12 mouse cellular contexts compared by ENCODE assay signal in genomic region chr5:128579047-128579650, GRCm38 (mm10). TPM values are rescaled to one million over a fixed set of nuclear protein-coding genes. Genes with fewer than 3 reads are reported as not detected.
DNase-seq lines count a peak whose midpoint lies in the region; ATAC-seq and TF ChIP-seq lines count a peak whose summit lies in the region.
"Had no signal": no experiment of that assay in that cellular context is flagged by ENCODE, and none has a peak within 500 bp of the region (broad histone marks: within the 10 kb centered on the region; RNA-seq: fewer than 3 reads in every experiment).

No protein-coding gene starts in this region.

- TF ChIP-seq POLR2A in liver, adult 2 months (IDR thresholded peaks at IDR 0.05; ENCODE audit: extremely low read depth, insufficient read depth, low read length), result no peak

- DNase-seq in liver, adult 2 months (ENCODE audit: extremely low read depth, low read depth, low spot score), result peak; percentile 12
- DNase-seq in adrenal gland, adult 8-10 months, result peak; percentile 41
- DNase-seq in lung, postnatal 0 days (ENCODE audit: low spot score), result peak; percentile 79
- peak; percentile 89 for DNase-seq in urinary bladder, postnatal 14 days (ENCODE audit: low spot score)
- no peak for DNase-seq in cerebellum, adult 9-10 months
- DNase-seq in right cerebral cortex, postnatal 25 days, result no peak
- DNase-seq: cerebellum, adult 9-11 months; heart, postnatal 36 days had no signal

- H3K4me2 ChIP-seq in liver, embryonic 12.5 days, result no peak overlapping the region
- H3K4me2 ChIP-seq in lung, postnatal 0 days (replicated peaks; ENCODE audit: low read depth, low read length), result peak overlapping the region; percentile 14; the same call in 1 of the 2 replicates
- H3K4me2 ChIP-seq in kidney, embryonic 15.5 days, result no peak overlapping the region
- H3K4me2 ChIP-seq: limb, embryonic 13.5 days; midbrain, embryonic 12.5 days had no signal

- peaks cover 2% of the 10 kb centered on the region; the same call in 1 of the 2 replicates for H3K4me1 ChIP-seq in liver, adult 2 months (ENCODE audit: control insufficient read depth, insufficient read depth, low read length)
- no peaks in the 10 kb centered on the region; the same call in 1 of the 2 replicates for H3K4me1 ChIP-seq in liver, embryonic 12.5 days
- H3K4me1 ChIP-seq in lung, postnatal 0 days (ENCODE audit: insufficient read depth, low read depth, low read length), result no peaks in the 10 kb centered on the region
- peaks cover 8% of the 10 kb centered on the region for H3K4me1 ChIP-seq in kidney, embryonic 15.5 days

- H3K4me3 ChIP-seq in liver, adult 2 months (ENCODE audit: insufficient read depth, low read depth, low read length), result no peak overlapping the region
- no peak overlapping the region for H3K4me3 ChIP-seq in liver, embryonic 12.5 days
- H3K4me3 ChIP-seq in lung, postnatal 0 days (ENCODE audit: low read depth, low read length), result no peak overlapping the region
- no peak overlapping the region for H3K4me3 ChIP-seq in kidney, embryonic 15.5 days (replicated peaks)
- H3K4me3 ChIP-seq: limb, embryonic 13.5 days; midbrain, embryonic 12.5 days had no signal

- H3K9me3 ChIP-seq in liver, embryonic 12.5 days (replicated peaks), result no peaks in the 10 kb centered on the region
- H3K9me3 ChIP-seq in lung, postnatal 0 days (ENCODE audit: low read length), result no peaks in the 10 kb centered on the region
- no peaks in the 10 kb centered on the region for H3K9me3 ChIP-seq in kidney, embryonic 15.5 days (replicated peaks)
- H3K9me3 ChIP-seq: limb, embryonic 13.5 days; midbrain, embryonic 12.5 days had no signal

- no peaks in the 10 kb centered on the region for H3K36me3 ChIP-seq in liver, adult 2 months (ENCODE audit: control insufficient read depth, insufficient read depth, low read length)
- no peaks in the 10 kb centered on the region for H3K36me3 ChIP-seq in liver, embryonic 12.5 days
- no peaks in the 10 kb centered on the region for H3K36me3 ChIP-seq in lung, postnatal 0 days (ENCODE audit: insufficient read depth, low read length)
- H3K36me3 ChIP-seq in kidney, embryonic 15.5 days, result no peaks in the 10 kb centered on the region
- H3K36me3 ChIP-seq: limb, embryonic 13.5 days had no signal

- no peak overlapping the region for H3K9ac ChIP-seq in liver, adult 2 months (ENCODE audit: low read depth, low read length)
- no peak overlapping the region for H3K9ac ChIP-seq in liver, embryonic 12.5 days
- H3K9ac ChIP-seq in lung, postnatal 0 days (replicated peaks; ENCODE audit: low read depth), result no peak overlapping the region
- no peak overlapping the region for H3K9ac ChIP-seq in kidney, embryonic 15.5 days
- H3K9ac ChIP-seq: limb, embryonic 13.5 days; midbrain, embryonic 12.5 days had no signal

- no peaks in the 10 kb centered on the region for H3K27me3 ChIP-seq in liver, adult 2 months (ENCODE audit: control insufficient read depth, insufficient read depth, low read length)
- H3K27me3 ChIP-seq in liver, embryonic 12.5 days (replicated peaks), result no peaks in the 10 kb centered on the region
- H3K27me3 ChIP-seq in lung, postnatal 0 days (replicated peaks; ENCODE audit: insufficient read depth, low read length), result no peaks in the 10 kb centered on the region
- no peaks in the 10 kb centered on the region for H3K27me3 ChIP-seq in kidney, embryonic 15.5 days
- H3K27me3 ChIP-seq: limb, embryonic 13.5 days had no signal

- H3K27ac ChIP-seq in liver, adult 2 months (replicated peaks; ENCODE audit: insufficient read depth, low read depth, low read length), result no peak overlapping the region
- H3K27ac ChIP-seq in liver, embryonic 12.5 days, result no peak overlapping the region
- no peak overlapping the region for H3K27ac ChIP-seq in lung, postnatal 0 days (ENCODE audit: low read length)
- no peak overlapping the region for H3K27ac ChIP-seq in kidney, embryonic 15.5 days
- H3K27ac ChIP-seq: limb, embryonic 13.5 days; midbrain, embryonic 12.5 days had no signal

- no peaks in the 10 kb centered on the region for H3K79me2 ChIP-seq in liver, adult 2 months (ENCODE audit: control insufficient read depth, insufficient read depth, low read length)

- no peak for TF ChIP-seq CTCF in liver, adult 2 months (IDR thresholded peaks at IDR 0.05; ENCODE audit: low read depth, low read length)
- no peak for TF ChIP-seq CTCF in lung, postnatal 0 days (IDR thresholded peaks at IDR 0.05)

- ATAC-seq in liver, embryonic 12.5 days, result no peak
- ATAC-seq in lung, postnatal 0 days, result peak; percentile 92
- no peak for ATAC-seq in kidney, embryonic 15.5 days (replicated peaks; ENCODE audit: low FRiP score)

- WGBS in liver, adult 2 months, result 8% methylated on average over 9 of the region's 9 CpGs
- 24% methylated on average over 9 of the region's 9 CpGs for WGBS in liver, embryonic 12.5 days (ENCODE audit: insufficient replicate concordance)
- WGBS in lung, postnatal 0 days, result 15% methylated on average over 9 of the region's 9 CpGs
- 35% methylated on average over 9 of the region's 9 CpGs for WGBS in kidney, embryonic 15.5 days

- 0 out of 2 replicates have a peak, but pooled peaks have one; percentile 38 for TF ChIP-seq EP300 in lung, postnatal 0 days (IDR thresholded peaks at IDR 0.05)

RNA-seq across cellular contexts. Expression of gene Fzd10, which starts 21.5 kb away (rescaled TPM):
- 0.07 TPM in 1 of 2 replicates, not detected in the other for total RNA-seq in liver, adult 2 months (2014; rRNA removed)
- not detected in 2 replicates for polyA plus RNA-seq in liver, adult 2 months (2012; rRNA removed)
- polyA plus RNA-seq in liver, embryonic 12.5 days (2016; fragmentation: Nextera tagmentation; extraction: Ambion mirVana), result 0.05 and 0.11 TPM in 2 replicates
- under 1 TPM; 0.43 to 0.80 (median 0.53) TPM for total RNA-seq in adrenal gland, adult 8-10 months (2022)
- 0.29 and 0.35 TPM in 2 replicates for polyA plus RNA-seq in lung, postnatal 0 days (2015; fragmentation: Nextera tagmentation; extraction: Ambion mirVana)
- polyA plus RNA-seq in kidney, embryonic 15.5 days (2015; fragmentation: Nextera tagmentation; extraction: Ambion mirVana), result 2.2 and 2.4 TPM in 2 replicates

Comparison
In these comparisons a context has a peak if more than half of its experiments do, and no peak if none do; other contexts are left out.
1. DNase-seq: peak in liver, adult 2 months (single experiment), adrenal gland, adult 8-10 months (single experiment), lung, postnatal 0 days (single experiment) and urinary bladder, postnatal 14 days (single experiment); none in cerebellum, adult 9-10 months (single experiment) and right cerebral cortex, postnatal 25 days (single experiment).